Mouse (Mus musculus) activated CD4-positive, CD25-positive, alpha-beta regulatory T cell, adult 4 months (primary cell): Measurements from ENCODE around the gene Anks3. TPM values are rescaled to one million over a fixed set of nuclear protein-coding genes. Genes with fewer than 3 reads are reported as not detected.
A peak's percentile ranks its signal among the peaks of the same experiment; 100 is the strongest.

ENCODE experiments used
- ATAC-seq: one replicate; pipeline ENCODE4 v1.8.0; 2017
- polyA plus RNA-seq, 2 experiments: library from polyadenylated mRNA; unstranded; fragments of 100-300 nt; shearing (Covaris generic); gene quantifications; one replicate each; pipeline ENCODE4 v1.2.1; 2017

Anks3 gene
- polyA plus RNA-seq, 2 experiments from 2014 or later = 29.7 to 31.8 TPM

DNA sequence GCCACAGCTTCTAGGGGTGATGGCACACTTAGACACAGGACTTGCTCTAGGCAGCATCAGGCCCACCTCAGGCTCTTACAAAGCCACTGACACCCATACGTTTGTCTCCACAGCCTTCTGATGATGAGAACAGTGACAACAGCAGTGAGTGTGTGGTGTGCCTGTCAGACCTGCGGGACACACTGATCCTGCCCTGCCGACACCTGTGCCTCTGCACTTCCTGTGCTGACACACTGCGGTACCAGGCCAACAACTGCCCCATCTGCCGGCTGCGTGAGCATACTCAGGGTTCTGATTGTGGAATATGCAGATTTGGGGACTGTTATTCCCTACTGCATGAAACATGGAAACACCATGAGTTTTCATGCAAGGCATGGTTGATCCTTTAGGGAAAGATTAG, 41.5 kb downstream of the Anks3 start:
- no peak for ATAC-seq

GRCm38 (mm10) chr16:4920556-4920955, 43.4 kb downstream of the Anks3 start:
- ATAC-seq = no peak

GRCm38 (mm10) chr16:4916608-4917007, 47.4 kb downstream of the Anks3 start:
- ATAC-seq = no peak

DNA sequence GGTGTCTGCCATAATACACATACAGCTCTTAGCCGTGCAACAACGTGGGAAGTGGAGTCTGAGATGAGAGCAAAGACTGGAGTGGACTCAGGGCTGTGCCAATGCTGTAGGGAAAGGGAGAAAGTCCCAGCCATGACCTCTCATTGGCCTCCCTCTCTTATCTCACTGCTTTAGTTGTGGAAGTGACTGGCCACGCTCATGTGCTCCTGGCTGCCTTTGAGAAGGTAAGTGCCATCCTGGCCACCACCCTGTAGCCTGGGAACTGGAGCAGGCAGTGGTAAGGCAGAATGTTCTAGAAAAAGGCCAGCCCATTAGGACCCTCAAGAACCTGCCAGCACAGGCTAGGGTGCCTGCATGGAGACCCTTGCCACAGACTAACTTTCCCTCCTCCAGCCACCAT, 48.1 kb downstream of the Anks3 start:
- ATAC-seq = no peak

DNA sequence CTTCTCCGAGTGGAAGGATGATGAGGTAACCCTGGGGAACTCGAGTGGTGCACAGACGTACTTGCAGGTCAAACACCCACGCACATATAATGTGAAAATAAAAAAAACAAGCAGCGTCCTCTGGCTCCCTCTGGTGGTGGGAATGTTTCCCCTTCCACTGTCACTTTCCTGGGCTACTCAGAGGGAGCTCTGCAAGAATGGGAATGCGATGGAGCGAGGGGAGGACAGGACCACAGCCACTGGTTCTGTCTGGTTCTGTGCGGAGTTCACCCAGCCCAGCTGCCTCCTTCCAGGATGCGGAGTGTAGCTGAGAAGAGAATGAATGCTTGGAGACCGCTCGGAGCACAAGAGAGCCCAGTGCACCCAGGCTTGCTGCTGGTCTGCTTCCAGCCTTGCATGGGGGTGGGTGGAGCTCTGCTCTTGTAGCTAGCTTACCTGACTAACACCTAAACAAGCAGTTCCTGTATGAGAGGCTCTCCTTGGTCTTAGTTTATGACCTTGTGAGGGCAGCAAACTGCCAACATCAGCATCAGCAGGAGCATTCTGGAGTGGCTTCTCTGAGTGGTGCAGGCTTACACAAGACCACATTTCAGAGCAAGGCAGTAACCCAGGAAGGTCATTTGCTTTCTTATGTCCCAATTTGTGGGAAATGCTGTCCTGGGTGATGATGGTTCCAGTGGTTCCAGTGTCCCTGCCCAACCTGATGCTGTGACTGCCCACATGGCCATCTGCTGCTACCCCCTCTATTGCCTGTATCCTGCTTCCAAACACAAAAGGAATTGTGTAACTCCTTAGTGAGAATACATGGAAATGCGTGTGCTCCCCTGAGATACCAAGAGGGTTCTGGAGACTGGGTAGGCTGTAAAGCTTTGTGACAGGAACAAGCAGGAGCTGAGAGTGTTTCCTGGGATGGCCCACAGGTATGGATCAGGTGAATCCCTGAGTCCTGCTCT, 49.9 kb downstream of the Anks3 start:
- ATAC-seq = peak; percentile 90

GRCm38 (mm10) chr16:4912907-4913782, 50.9 kb downstream of the Anks3 start:
- ATAC-seq = peak; percentile 26

DNA sequence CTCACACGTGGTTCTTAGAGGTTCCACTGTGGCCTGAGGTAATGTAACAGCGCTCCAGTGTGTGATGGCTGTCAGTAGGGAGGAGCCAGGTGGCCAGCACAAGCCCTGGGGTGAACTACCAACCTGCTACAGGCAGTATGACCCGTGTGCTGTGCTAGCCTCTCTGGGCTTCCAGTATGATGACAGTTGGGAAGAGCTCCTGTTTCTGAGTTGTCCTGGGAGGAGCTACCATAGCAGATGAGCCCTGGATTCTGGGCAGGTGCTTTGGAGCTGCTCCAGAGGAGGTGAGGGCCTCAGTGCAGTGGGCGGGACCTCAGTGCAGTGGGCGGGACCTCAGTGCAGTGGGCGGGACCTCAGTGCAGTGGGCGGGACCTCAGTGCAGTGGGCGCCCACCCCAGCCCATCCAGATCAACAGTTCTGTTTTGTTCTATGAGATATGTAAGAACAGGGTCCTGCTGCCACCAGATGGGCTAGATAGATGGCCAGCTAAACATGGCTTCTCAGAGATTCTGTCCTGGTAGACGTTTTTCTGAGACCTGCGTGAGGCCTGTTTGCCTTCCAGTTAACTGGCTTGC, 51.8 kb downstream of the Anks3 start:
- no peak for ATAC-seq

DNA sequence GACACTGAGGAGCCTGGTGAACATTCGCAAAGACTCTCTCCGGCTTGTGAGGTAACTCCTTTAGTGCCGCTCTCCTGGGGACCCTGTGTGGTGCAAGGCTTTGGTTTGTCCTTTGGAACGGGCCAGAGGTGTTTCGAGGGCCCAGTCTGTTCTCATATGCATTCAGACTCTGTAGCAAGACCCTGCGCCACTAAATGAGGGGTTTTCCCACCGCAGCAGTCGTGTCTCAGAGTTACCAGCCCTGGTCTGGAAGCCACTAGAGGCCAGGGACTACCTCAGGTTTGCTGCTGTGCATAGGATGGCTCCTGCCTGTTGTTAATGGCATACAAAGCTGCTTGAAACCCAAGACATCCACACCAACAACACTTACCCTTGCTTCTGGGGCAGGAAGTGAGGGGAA, 53.2 kb downstream of the Anks3 start:
- ATAC-seq = no peak

GRCm38 (mm10) chr16:4909745-4910144, 54.3 kb downstream of the Anks3 start:
- ATAC-seq = no peak

DNA sequence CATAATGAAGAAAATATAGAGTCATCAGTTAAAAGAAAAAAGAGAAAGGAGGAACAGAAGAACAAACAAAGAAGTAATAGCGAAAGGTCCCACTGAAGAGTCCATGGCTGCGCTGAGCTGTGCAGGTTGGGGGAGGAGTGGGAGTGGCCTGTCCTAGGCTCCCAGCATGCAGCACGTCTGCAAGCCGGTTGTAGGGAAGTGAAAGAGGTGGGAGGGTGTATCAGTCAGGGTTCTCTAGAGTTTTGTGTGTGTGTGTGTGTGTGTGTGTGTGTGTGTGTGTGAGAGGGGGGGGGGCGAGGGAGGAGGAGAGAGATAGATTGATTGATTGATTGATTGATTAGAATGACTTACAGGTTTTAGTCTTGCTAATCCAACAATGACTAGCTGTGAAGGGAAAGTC, 56.0 kb downstream of the Anks3 start:
- ATAC-seq = peak; percentile 79

GRCm38 (mm10) chr16:4907386-4907785, 56.6 kb downstream of the Anks3 start:
- no peak for ATAC-seq

GRCm38 (mm10) chr16:4906559-4906958, 57.4 kb downstream of the Anks3 start:
- ATAC-seq = no peak

- ATAC-seq = no peak
Observed at GRCm38 (mm10) chr16:4905591-4905990, 58.4 kb downstream of the Anks3 start.

DNA sequence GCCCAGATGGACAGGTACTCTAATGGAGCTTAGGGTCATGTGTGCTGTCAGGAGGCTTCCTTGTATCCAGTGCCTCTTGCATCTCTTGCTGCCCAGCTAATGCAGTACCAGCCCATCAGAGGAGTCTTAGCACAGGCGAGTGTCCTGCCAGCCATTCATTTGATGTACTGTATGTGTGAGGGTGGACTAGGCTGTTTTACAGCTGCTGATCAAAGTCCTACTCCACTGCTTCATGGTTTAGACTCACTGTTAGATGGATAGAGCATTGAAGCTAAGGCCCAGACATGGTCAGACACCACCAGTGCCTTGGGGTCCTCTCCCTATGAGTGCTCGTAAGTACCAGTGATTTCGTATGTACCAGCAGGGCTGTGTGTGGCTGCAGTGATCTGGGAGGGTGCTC, 59.1 kb downstream of the Anks3 start:
- no peak for ATAC-seq

DNA sequence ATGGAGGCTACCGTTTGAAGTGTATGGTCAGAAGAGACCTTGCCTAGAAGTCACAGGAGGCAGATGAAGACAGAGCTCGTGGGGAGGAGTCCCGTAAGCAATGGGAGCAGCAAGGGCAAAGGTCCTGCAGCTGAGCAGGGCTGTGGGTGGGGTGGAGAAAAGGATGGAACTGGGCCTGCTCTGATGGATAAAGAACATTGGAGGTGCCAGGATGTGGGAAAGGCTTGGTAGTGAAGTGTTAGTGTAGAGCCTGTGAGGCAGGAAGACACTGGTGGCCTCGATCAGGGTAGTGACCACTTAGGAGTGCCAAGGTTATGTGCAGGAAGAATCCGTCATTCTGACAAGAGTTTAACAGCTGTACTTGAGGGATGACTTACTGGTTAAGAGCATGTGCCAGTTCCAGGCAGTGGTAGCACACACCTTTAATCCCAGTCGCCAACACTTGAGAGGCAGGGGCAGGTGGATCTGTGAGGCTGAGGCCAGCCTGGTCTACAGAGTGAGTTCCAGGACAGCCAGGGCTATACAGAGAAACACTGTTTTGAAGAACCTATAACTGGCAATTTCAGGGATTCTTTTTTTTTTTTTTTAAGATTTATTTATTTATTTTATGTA, 60.4 kb downstream of the Anks3 start:
- ATAC-seq = no peak

GRCm38 (mm10) chr16:4902390-4902789, 61.6 kb downstream of the Anks3 start:
- no peak for ATAC-seq

DNA sequence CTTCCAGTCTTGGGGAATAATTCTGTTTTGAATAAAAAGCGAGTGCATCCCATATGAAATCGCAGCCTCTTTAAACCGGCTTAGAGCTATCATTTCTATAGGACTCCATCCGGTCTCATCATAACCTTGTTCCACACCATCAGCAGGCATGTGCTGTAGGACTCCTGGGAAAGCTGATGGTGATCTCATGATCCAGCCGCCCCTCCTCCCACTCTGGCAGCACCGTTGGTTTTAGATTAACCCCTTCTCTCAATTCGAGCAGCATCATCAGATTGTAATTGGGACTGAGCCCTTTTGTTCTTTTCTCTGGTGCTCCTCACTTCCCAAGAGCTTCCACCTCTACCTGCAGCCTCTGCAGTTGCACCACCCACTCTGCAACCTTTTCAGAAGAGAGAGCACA, 62.8 kb downstream of the Anks3 start:
- no peak for ATAC-seq

DNA sequence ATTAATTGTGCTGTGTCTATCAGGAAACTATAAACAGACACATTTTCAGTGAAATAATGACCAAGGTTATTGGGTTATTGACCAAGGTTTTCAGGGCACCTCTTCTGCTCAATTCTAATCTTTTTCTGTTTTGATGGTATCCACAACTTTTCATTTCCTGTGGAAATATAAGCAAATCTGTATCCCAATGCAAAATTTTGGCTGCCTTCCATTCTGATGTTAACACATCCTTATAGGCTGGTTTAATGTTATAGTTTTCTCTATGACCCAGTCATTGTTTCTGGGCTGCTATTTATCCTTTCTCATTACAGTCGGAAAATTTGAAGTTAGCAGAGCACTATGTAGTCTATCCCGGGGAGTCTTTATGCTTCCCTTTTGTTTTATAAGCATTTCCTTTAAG, 64.3 kb downstream of the Anks3 start:
- no peak for ATAC-seq

- no peak for ATAC-seq
Observed at GRCm38 (mm10) chr16:4898881-4899280, 65.1 kb downstream of the Anks3 start.

GRCm38 (mm10) chr16:4897146-4897730, 66.8 kb downstream of the Anks3 start:
- no peak for ATAC-seq

GRCm38 (mm10) chr16:4896249-4897027, 67.6 kb downstream of the Anks3 start:
- no peak for ATAC-seq
